Mouse (Mus musculus): ENCODE measurements around the gene Rab20.
A peak's percentile ranks its signal among the peaks of the same experiment; 100 is the strongest.
"Not testable (repeated sequence)": the region's sequence is repeated elsewhere in the genome, so short reads cannot be mapped to it uniquely, and the experiment has no call there.

The Rab20 gene

GRCm38 (mm10) chr8:11477811-11478761 lies at the start of gene Rab20:
Rab20 (minus strand) TSS chr8:11478710.
- DNase-seq (ENCODE audit: low read depth): no peak

- DNase-seq (ENCODE audit: low read depth): no peak
These were observed 44.8 kb upstream of the Rab20 start for GRCm38 (mm10) chr8:11523331-11523730.

GRCm38 (mm10) chr8:11518676-11519075 lies 40.2 kb upstream of the Rab20 start:
- DNase-seq (ENCODE audit: low read depth): no peak

- DNase-seq (ENCODE audit: low read depth): no peak
These were observed 39.5 kb upstream of the Rab20 start for GRCm38 (mm10) chr8:11518056-11518396.

GRCm38 (mm10) chr8:11517366-11518055 lies 39.0 kb upstream of the Rab20 start:
- no peak for DNase-seq (ENCODE audit: low read depth)

GRCm38 (mm10) chr8:11516292-11516691 lies 37.8 kb upstream of the Rab20 start:
- no peak for DNase-seq (ENCODE audit: low read depth)

- DNase-seq (ENCODE audit: low read depth): no peak
These were observed 34.7 kb upstream of the Rab20 start for GRCm38 (mm10) chr8:11513247-11513646.

- no peak for DNase-seq (ENCODE audit: low read depth)
These were observed 34.2 kb upstream of the Rab20 start for GRCm38 (mm10) chr8:11512711-11513110.

GRCm38 (mm10) chr8:11510971-11511370 lies 32.5 kb upstream of the Rab20 start:
- DNase-seq (ENCODE audit: low read depth): no peak

GRCm38 (mm10) chr8:11508880-11509279 lies 30.4 kb upstream of the Rab20 start:
- no peak for DNase-seq (ENCODE audit: low read depth)

GRCm38 (mm10) chr8:11506802-11507201 lies 28.3 kb upstream of the Rab20 start:
- DNase-seq (ENCODE audit: low read depth): no peak

GRCm38 (mm10) chr8:11506074-11506473 lies 27.6 kb upstream of the Rab20 start:
- no peak for DNase-seq (ENCODE audit: low read depth)

GRCm38 (mm10) chr8:11503476-11504232 lies 25.1 kb upstream of the Rab20 start:
- DNase-seq (ENCODE audit: low read depth): no peak

GRCm38 (mm10) chr8:11498786-11499485 lies 20.4 kb upstream of the Rab20 start:
- no peak for DNase-seq (ENCODE audit: low read depth)

- DNase-seq (ENCODE audit: low read depth): no peak
These were observed 19.8 kb upstream of the Rab20 start for GRCm38 (mm10) chr8:11498281-11498680.

- peak; percentile 74 for DNase-seq (ENCODE audit: low read depth)
These were observed 18.8 kb upstream of the Rab20 start, which contains the start of gene Naxd for GRCm38 (mm10) chr8:11497017-11497990. Naxd (plus strand) TSS chr8:11497506.

GRCm38 (mm10) chr8:11492340-11492739 lies 13.8 kb upstream of the Rab20 start:
- not testable (repeated sequence) for DNase-seq (ENCODE audit: low read depth)

GRCm38 (mm10) chr8:11487229-11487628 lies 8.7 kb upstream of the Rab20 start:
- DNase-seq (ENCODE audit: low read depth): no peak

GRCm38 (mm10) chr8:11486142-11486541 lies 7.6 kb upstream of the Rab20 start:
- no peak for DNase-seq (ENCODE audit: low read depth)

- no peak for DNase-seq (ENCODE audit: low read depth)
These were observed 4.0 kb upstream of the Rab20 start for GRCm38 (mm10) chr8:11482537-11482936.

GRCm38 (mm10) chr8:11481876-11482275 lies 3.4 kb upstream of the Rab20 start:
- DNase-seq (ENCODE audit: low read depth): no peak
